21 mouse cellular contexts compared by ENCODE assay signal in genomic region chr4:62566530-62566929, GRCm38 (mm10). TPM values are rescaled to one million over a fixed set of nuclear protein-coding genes. Genes with fewer than 3 reads are reported as not detected.
A peak's percentile ranks its signal among the peaks of the same experiment; 100 is the strongest.
DNase-seq lines count a peak whose midpoint lies in the region; ATAC-seq and TF ChIP-seq lines count a peak whose summit lies in the region.
"Had no signal": no experiment of that assay in that cellular context is flagged by ENCODE, and none has a peak within 500 bp of the region (broad histone marks: within the 10 kb centered on the region; RNA-seq: fewer than 3 reads in every experiment).

No protein-coding gene starts in this region.

- TF ChIP-seq EP300 in heart, postnatal 0 days (IDR thresholded peaks at IDR 0.05; ENCODE audit: low read depth) = no peak

- H3K4me2 ChIP-seq in heart, postnatal 0 days (ENCODE audit: low read depth, low read length) = no peak overlapping the region
- H3K4me2 ChIP-seq in intestine, embryonic 16.5 days (ENCODE audit: low read depth, low read length) = no peak overlapping the region
- H3K4me2 ChIP-seq in stomach, embryonic 16.5 days (ENCODE audit: low read depth, low read length) = no peak overlapping the region
- H3K4me2 ChIP-seq: embryonic facial prominence, embryonic 12.5 days; limb, embryonic 15.5 days had no signal

- TF ChIP-seq CTCF in heart, postnatal 0 days (IDR thresholded peaks at IDR 0.05; ENCODE audit: low read depth) = no peak

- H3K27me3 ChIP-seq in heart, postnatal 0 days (ENCODE audit: control insufficient read depth, insufficient read depth, low read length) = peaks cover 81% of the 10 kb centered on the region
- no peaks in the 10 kb centered on the region for H3K27me3 ChIP-seq in intestine, embryonic 16.5 days (replicated peaks; ENCODE audit: control insufficient read depth, insufficient read depth, low read length)
- no peaks in the 10 kb centered on the region for H3K27me3 ChIP-seq in stomach, embryonic 16.5 days (ENCODE audit: control insufficient read depth, insufficient read depth, low read length)
- H3K27me3 ChIP-seq: embryonic facial prominence, embryonic 12.5 days; limb, embryonic 15.5 days had no signal

- ATAC-seq in heart, postnatal 0 days (ENCODE audit: insufficient read depth, low read depth) = peak; percentile 45
- peak; percentile 78 for ATAC-seq in intestine, embryonic 16.5 days
- ATAC-seq in stomach, embryonic 16.5 days (ENCODE audit: insufficient read depth, low FRiP score) = peak; percentile 54; the same call in 1 of the 2 replicates
- ATAC-seq: hindbrain, postnatal 0 days; midbrain, embryonic 16.5 days had no signal

- 19% methylated on average over 4 of the region's 4 CpGs for WGBS in heart, postnatal 0 days
- WGBS in intestine, embryonic 16.5 days = 41% methylated on average over 4 of the region's 4 CpGs
- WGBS in stomach, embryonic 16.5 days = 48% methylated on average over 4 of the region's 4 CpGs

- no peak overlapping the region for H3K4me3 ChIP-seq in heart, postnatal 0 days (ENCODE audit: low read depth, low read length)
- H3K4me3 ChIP-seq in intestine, embryonic 16.5 days (ENCODE audit: low read length) = no peak overlapping the region
- no peak overlapping the region for H3K4me3 ChIP-seq in stomach, embryonic 16.5 days (replicated peaks; ENCODE audit: low read length)
- H3K4me3 ChIP-seq: embryonic facial prominence, embryonic 12.5 days; limb, embryonic 15.5 days had no signal

- DNase-seq in heart, adult 11 months = peak; percentile 82
- no peak for DNase-seq in heart, postnatal 25 days (ENCODE audit: low spot score)
- DNase-seq in heart, postnatal 0 days (ENCODE audit: low spot score) = peak; percentile 43
- no peak for DNase-seq in heart, postnatal 4 days
- no peak for DNase-seq in adrenal gland, postnatal 25 days
- DNase-seq: adrenal gland, postnatal 10 days; cerebellum, adult 11-12 months; cerebellum, postnatal 36 days; kidney, adult 9 months; layer of hippocampus, postnatal 36 days; thymus, postnatal 36 days had no signal

- no peak overlapping the region for H3K9ac ChIP-seq in heart, postnatal 0 days (replicated peaks; ENCODE audit: low read depth, low read length)
- no peak overlapping the region for H3K9ac ChIP-seq in intestine, embryonic 16.5 days (ENCODE audit: low read depth, low read length)
- H3K9ac ChIP-seq in stomach, embryonic 16.5 days (ENCODE audit: low read length) = peak overlapping the region; percentile 23; the same call in 1 of the 2 replicates
- H3K9ac ChIP-seq: embryonic facial prominence, embryonic 12.5 days; limb, embryonic 15.5 days had no signal

- no peaks in the 10 kb centered on the region for H3K36me3 ChIP-seq in heart, postnatal 0 days (replicated peaks; ENCODE audit: control insufficient read depth, insufficient read depth, low read length)
- no peaks in the 10 kb centered on the region for H3K36me3 ChIP-seq in intestine, embryonic 16.5 days (ENCODE audit: control insufficient read depth, insufficient read depth, low read length)
- no peaks in the 10 kb centered on the region for H3K36me3 ChIP-seq in stomach, embryonic 16.5 days (ENCODE audit: control insufficient read depth, insufficient read depth, low read length)
- H3K36me3 ChIP-seq: embryonic facial prominence, embryonic 12.5 days; limb, embryonic 15.5 days had no signal

- H3K27ac ChIP-seq in heart, postnatal 0 days (ENCODE audit: low read depth) = no peak overlapping the region
- no peak overlapping the region for H3K27ac ChIP-seq in intestine, embryonic 16.5 days (ENCODE audit: low read length)
- H3K27ac ChIP-seq in stomach, embryonic 16.5 days (ENCODE audit: low read length) = no peak overlapping the region
- H3K27ac ChIP-seq: embryonic facial prominence, embryonic 12.5 days; hindbrain, postnatal 0 days; limb, embryonic 15.5 days had no signal

- H3K4me1 ChIP-seq in heart, postnatal 0 days (ENCODE audit: control insufficient read depth, insufficient read depth) = peaks cover 9% of the 10 kb centered on the region
- peaks cover 6% of the 10 kb centered on the region for H3K4me1 ChIP-seq in intestine, embryonic 16.5 days (ENCODE audit: control insufficient read depth, insufficient read depth, low read length)
- H3K4me1 ChIP-seq in stomach, embryonic 16.5 days (ENCODE audit: control insufficient read depth, insufficient read depth, low read length) = 0 out of 2 replicates have a peak, but pooled peaks cover 3% of the 10 kb centered on the region
- H3K4me1 ChIP-seq: embryonic facial prominence, embryonic 12.5 days had no signal

- no peaks in the 10 kb centered on the region for H3K9me3 ChIP-seq in heart, postnatal 0 days (replicated peaks; ENCODE audit: control insufficient read depth, low read length)
- no peaks in the 10 kb centered on the region for H3K9me3 ChIP-seq in intestine, embryonic 16.5 days (ENCODE audit: control insufficient read depth, low read length)
- no peaks in the 10 kb centered on the region for H3K9me3 ChIP-seq in stomach, embryonic 16.5 days (replicated peaks; ENCODE audit: control insufficient read depth, low read length)
- H3K9me3 ChIP-seq: embryonic facial prominence, embryonic 12.5 days; limb, embryonic 15.5 days had no signal

- intact Hi-C loops in heart, postnatal 25 days (cut with DNase I) = no loop called here

RNA-seq across cellular contexts. Expression of gene Rgs3, which starts 6.9 kb away (rescaled TPM):
- total RNA-seq in heart, postnatal 25 days (2021) = 10 to 100 TPM; 27.9 to 31.2 TPM
- 66.0 and 114 TPM in 2 replicates for total RNA-seq in heart, postnatal 0 days (2014; rRNA removed; ENCODE audit: low replicate concordance)
- 52.1 and 52.5 TPM in 2 replicates for polyA plus RNA-seq in heart, postnatal 0 days (2015; fragmentation: Nextera tagmentation; extraction: Ambion mirVana)
- total RNA-seq in heart, postnatal 4 days (2021) = 10 to 100 TPM; 64.1 to 69.4 TPM
- polyA plus RNA-seq in intestine, embryonic 16.5 days (2015; fragmentation: Nextera tagmentation; extraction: Ambion mirVana) = 46.0 and 47.6 TPM in 2 replicates
- polyA plus RNA-seq in stomach, embryonic 16.5 days (2015; fragmentation: Nextera tagmentation; extraction: Ambion mirVana) = 51.4 and 55.2 TPM in 2 replicates
- total RNA-seq in adrenal gland, postnatal 25 days (2021) = 31.5 TPM in 2 replicates

RNA-seq across cellular contexts. Expression of gene 4933430I17Rik, which starts 41.4 kb away (rescaled TPM):
- under 1 TPM; 0.18 to 0.22 TPM for total RNA-seq in heart, postnatal 25 days (2021)
- total RNA-seq in heart, postnatal 0 days (2014; rRNA removed; ENCODE audit: low replicate concordance) = not detected in 2 replicates
- polyA plus RNA-seq in heart, postnatal 0 days (2015; fragmentation: Nextera tagmentation; extraction: Ambion mirVana) = 0.16 and 0.25 TPM in 2 replicates
- total RNA-seq in heart, postnatal 4 days (2021) = under 1 TPM; 0.19 to 0.25 TPM
- polyA plus RNA-seq in intestine, embryonic 16.5 days (2015; fragmentation: Nextera tagmentation; extraction: Ambion mirVana) = 0.15 and 0.33 TPM in 2 replicates
- 0.31 TPM in 1 of 2 replicates, not detected in the other for polyA plus RNA-seq in stomach, embryonic 16.5 days (2015; fragmentation: Nextera tagmentation; extraction: Ambion mirVana)
- 0.64 TPM in 1 of 2 replicates, not detected in the other for total RNA-seq in adrenal gland, postnatal 25 days (2021)
- total RNA-seq: gastrocnemius, adult 8-10 months; hematopoietic stem cell, adult 5-6 weeks; hindbrain, postnatal 0 days; megakaryocyte-erythroid progenitor cell, adult 5-6 weeks had no signal
- polyA plus RNA-seq: spleen, adult 2 months had no signal

RNA-seq across cellular contexts. Expression of gene Pole3, which starts 41.7 kb away (rescaled TPM):
- total RNA-seq in heart, postnatal 25 days (2021) = 10 to 100 TPM; 17.3 to 18.4 TPM
- total RNA-seq in heart, postnatal 0 days (2014; rRNA removed; ENCODE audit: low replicate concordance) = 14.0 and 21.9 TPM in 2 replicates
- polyA plus RNA-seq in heart, postnatal 0 days (2015; fragmentation: Nextera tagmentation; extraction: Ambion mirVana) = 29.1 and 31.4 TPM in 2 replicates
- 10 to 100 TPM; 28.2 to 31.1 TPM for total RNA-seq in heart, postnatal 4 days (2021)
- polyA plus RNA-seq in intestine, embryonic 16.5 days (2015; fragmentation: Nextera tagmentation; extraction: Ambion mirVana) = 57.5 and 67.5 TPM in 2 replicates
- polyA plus RNA-seq in stomach, embryonic 16.5 days (2015; fragmentation: Nextera tagmentation; extraction: Ambion mirVana) = 76.0 and 77.8 TPM in 2 replicates
- total RNA-seq in adrenal gland, postnatal 25 days (2021) = 49.0 and 52.2 TPM in 2 replicates

RNA-seq across cellular contexts. Expression of gene Alad, which starts 46.8 kb away (rescaled TPM):
- 10 to 100 TPM; 60.2 to 63.3 TPM for total RNA-seq in heart, postnatal 25 days (2021)
- total RNA-seq in heart, postnatal 0 days (2014; rRNA removed; ENCODE audit: low replicate concordance) = 61.1 and 82.4 TPM in 2 replicates
- polyA plus RNA-seq in heart, postnatal 0 days (2015; fragmentation: Nextera tagmentation; extraction: Ambion mirVana) = 62.1 and 65.7 TPM in 2 replicates
- 10 to 100 TPM; 63.8 to 69.8 TPM for total RNA-seq in heart, postnatal 4 days (2021)
- polyA plus RNA-seq in intestine, embryonic 16.5 days (2015; fragmentation: Nextera tagmentation; extraction: Ambion mirVana) = 189 and 191 TPM in 2 replicates
- 144 and 150 TPM in 2 replicates for polyA plus RNA-seq in stomach, embryonic 16.5 days (2015; fragmentation: Nextera tagmentation; extraction: Ambion mirVana)
- 78.1 and 97.7 TPM in 2 replicates for total RNA-seq in adrenal gland, postnatal 25 days (2021)

Comparison
In these comparisons a context has a peak if more than half of its experiments do, and no peak if none do; other contexts are left out.
1. DNase-seq: peak in heart, adult 11 months (single experiment) and heart, postnatal 0 days (single experiment); none in heart, postnatal 25 days (single experiment), heart, postnatal 4 days (single experiment) and adrenal gland, postnatal 25 days (single experiment).
2. Peak in every context shown above with its lines, with median percentiles within 50 percentile points of each other: ATAC-seq.